33 mouse cellular contexts compared by ENCODE assay signal in the genomic region with DNA sequence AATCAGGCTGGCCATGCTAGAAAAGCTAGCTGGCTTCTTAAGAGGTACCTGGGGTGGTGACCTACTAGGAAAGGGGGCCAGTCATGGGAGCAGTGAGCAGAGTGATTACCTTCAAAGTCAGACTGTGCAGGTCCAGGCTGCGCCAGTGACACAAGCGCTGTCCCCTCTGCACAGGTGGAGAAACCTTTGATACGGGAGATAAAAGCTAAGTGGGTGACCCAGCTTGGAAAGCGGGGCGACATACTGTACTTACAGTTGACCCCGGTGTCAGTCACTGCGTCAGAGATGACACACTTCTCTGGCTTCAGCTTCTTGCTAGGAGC. TPM values are rescaled to one million over a fixed set of nuclear protein-coding genes. Genes with fewer than 3 reads are reported as not detected.
DNase-seq lines count a peak whose midpoint lies in the region; ATAC-seq and TF ChIP-seq lines count a peak whose summit lies in the region.
"Had no signal": no experiment of that assay in that cellular context is flagged by ENCODE, and none has a peak within 500 bp of the region (broad histone marks: within the 10 kb centered on the region; RNA-seq: fewer than 3 reads in every experiment).

No protein-coding gene starts in this region.

- no peak overlapping the region for H3K4me3 ChIP-seq in hindbrain, embryonic 10.5 days
- H3K4me3 ChIP-seq in hindbrain, embryonic 13.5 days: no peak overlapping the region
- no peak overlapping the region for H3K4me3 ChIP-seq in lung, embryonic 15.5 days
- no peak overlapping the region for H3K4me3 ChIP-seq in intestine, postnatal 0 days (ENCODE audit: low read depth, low read length)
- H3K4me3 ChIP-seq in midbrain, embryonic 13.5 days (replicated peaks): no peak overlapping the region
- H3K4me3 ChIP-seq: embryonic facial prominence, embryonic 12.5 days; heart, embryonic 12.5 days; liver, embryonic 13.5 days; neural tube, embryonic 15.5 days had no signal

- no peak for TF ChIP-seq CTCF in intestine, postnatal 0 days (IDR thresholded peaks at IDR 0.05; ENCODE audit: low read depth)

- H3K4me2 ChIP-seq in hindbrain, embryonic 13.5 days: no peak overlapping the region
- no peak overlapping the region for H3K4me2 ChIP-seq in lung, embryonic 15.5 days
- no peak overlapping the region for H3K4me2 ChIP-seq in intestine, postnatal 0 days (replicated peaks; ENCODE audit: low read depth)
- H3K4me2 ChIP-seq in midbrain, embryonic 13.5 days (replicated peaks): no peak overlapping the region
- H3K4me2 ChIP-seq: embryonic facial prominence, embryonic 12.5 days; heart, embryonic 12.5 days; hindbrain, embryonic 14.5 days; liver, embryonic 13.5 days; midbrain, embryonic 11.5 days; neural tube, embryonic 15.5 days had no signal

- no peak overlapping the region for H3K9ac ChIP-seq in hindbrain, embryonic 13.5 days
- no peak overlapping the region for H3K9ac ChIP-seq in lung, embryonic 15.5 days
- H3K9ac ChIP-seq in intestine, postnatal 0 days (ENCODE audit: low read depth, low read length): no peak overlapping the region
- H3K9ac ChIP-seq in midbrain, embryonic 13.5 days (replicated peaks): no peak overlapping the region
- H3K9ac ChIP-seq: embryonic facial prominence, embryonic 12.5 days; forebrain, postnatal 0 days; heart, embryonic 12.5 days; hindbrain, embryonic 14.5 days; liver, embryonic 13.5 days; neural tube, embryonic 15.5 days had no signal

- no peaks in the 10 kb centered on the region for H3K27me3 ChIP-seq in hindbrain, embryonic 10.5 days (ENCODE audit: insufficient read depth, poor library complexity, severe bottlenecking)
- no peaks in the 10 kb centered on the region for H3K27me3 ChIP-seq in hindbrain, embryonic 13.5 days
- H3K27me3 ChIP-seq in lung, embryonic 15.5 days: no peaks in the 10 kb centered on the region
- H3K27me3 ChIP-seq in intestine, postnatal 0 days (replicated peaks; ENCODE audit: control insufficient read depth, insufficient read depth, low read length): no peaks in the 10 kb centered on the region
- no peaks in the 10 kb centered on the region for H3K27me3 ChIP-seq in midbrain, embryonic 13.5 days
- H3K27me3 ChIP-seq: embryonic facial prominence, embryonic 12.5 days; heart, embryonic 12.5 days; neural tube, embryonic 15.5 days had no signal

- no peak for ATAC-seq in hindbrain, embryonic 13.5 days (ENCODE audit: low FRiP score)
- no peak for ATAC-seq in lung, embryonic 15.5 days (ENCODE audit: borderline replicate concordance, extremely low read depth, low FRiP score, low TSS enrichment)
- ATAC-seq in intestine, postnatal 0 days: peak; percentile 32; the same call in 1 of the 2 replicates
- ATAC-seq in midbrain, embryonic 13.5 days: no peak
- ATAC-seq: forebrain, postnatal 0 days; inflammation-experienced regulatory T-cells, adult 6 months had no signal

- no peaks in the 10 kb centered on the region for H3K9me3 ChIP-seq in hindbrain, embryonic 10.5 days
- no peaks in the 10 kb centered on the region for H3K9me3 ChIP-seq in hindbrain, embryonic 13.5 days
- H3K9me3 ChIP-seq in lung, embryonic 15.5 days: no peaks in the 10 kb centered on the region
- no peaks in the 10 kb centered on the region for H3K9me3 ChIP-seq in intestine, postnatal 0 days (ENCODE audit: control insufficient read depth)
- no peaks in the 10 kb centered on the region for H3K9me3 ChIP-seq in midbrain, embryonic 13.5 days
- H3K9me3 ChIP-seq: embryonic facial prominence, embryonic 12.5 days; liver, embryonic 13.5 days; neural tube, embryonic 15.5 days had no signal

- 88% methylated on average over 7 of the region's 7 CpGs for WGBS in hindbrain, embryonic 10.5 days
- WGBS in hindbrain, embryonic 13.5 days: 90% methylated on average over 7 of the region's 7 CpGs
- WGBS in lung, embryonic 15.5 days: 69% methylated on average over 7 of the region's 7 CpGs
- WGBS in intestine, postnatal 0 days: 52% methylated on average over 7 of the region's 7 CpGs
- 94% methylated on average over 7 of the region's 7 CpGs for WGBS in midbrain, embryonic 13.5 days

- peak overlapping the region; percentile 51; the same call in 1 of the 2 replicates for H3K27ac ChIP-seq in hindbrain, embryonic 10.5 days
- no peak overlapping the region for H3K27ac ChIP-seq in hindbrain, embryonic 13.5 days
- peak overlapping the region; percentile 11; the same call in 1 of the 2 replicates for H3K27ac ChIP-seq in lung, embryonic 15.5 days
- H3K27ac ChIP-seq in intestine, postnatal 0 days (ENCODE audit: low read depth, low read length): no peak overlapping the region
- H3K27ac ChIP-seq in midbrain, embryonic 13.5 days: no peak overlapping the region
- H3K27ac ChIP-seq: embryonic facial prominence, embryonic 12.5 days; hindbrain, embryonic 14.5 days; liver, embryonic 13.5 days; neural tube, embryonic 15.5 days had no signal

- no peak for DNase-seq in hindbrain, embryonic 10.5 days (ENCODE audit: low spot score)
- no peak for DNase-seq in lung, postnatal 10 days
- no peak for DNase-seq in gastrocnemius, adult 8-10 months (ENCODE audit: low spot score in 2 of 2)
- DNase-seq: adrenal gland, adult 8-10 months; cerebellum, adult 11-12 months; cerebellum, postnatal 10 days; forebrain, postnatal 0 days; kidney, postnatal 14 days; layer of hippocampus, postnatal 36 days; liver, embryonic 13.5 days; lung, postnatal 14 days; thymus, adult 18-20 months; thymus, postnatal 4 days had no signal

- no peaks in the 10 kb centered on the region for H3K36me3 ChIP-seq in hindbrain, embryonic 10.5 days
- no peaks in the 10 kb centered on the region for H3K36me3 ChIP-seq in hindbrain, embryonic 13.5 days
- H3K36me3 ChIP-seq in lung, embryonic 15.5 days: no peaks in the 10 kb centered on the region
- H3K36me3 ChIP-seq in intestine, postnatal 0 days (ENCODE audit: control insufficient read depth, insufficient read depth): no peaks in the 10 kb centered on the region
- no peaks in the 10 kb centered on the region for H3K36me3 ChIP-seq in midbrain, embryonic 13.5 days
- H3K36me3 ChIP-seq: embryonic facial prominence, embryonic 12.5 days; heart, embryonic 12.5 days; liver, embryonic 13.5 days; neural tube, embryonic 15.5 days had no signal

- peaks cover 30% of the 10 kb centered on the region for H3K4me1 ChIP-seq in hindbrain, embryonic 10.5 days (replicated peaks)
- H3K4me1 ChIP-seq in hindbrain, embryonic 13.5 days (replicated peaks): no peaks in the 10 kb centered on the region
- no peaks in the 10 kb centered on the region for H3K4me1 ChIP-seq in lung, embryonic 15.5 days
- no peaks in the 10 kb centered on the region; the same call in 1 of the 2 replicates for H3K4me1 ChIP-seq in intestine, postnatal 0 days (replicated peaks; ENCODE audit: control insufficient read depth, insufficient read depth, low read length)
- H3K4me1 ChIP-seq in midbrain, embryonic 13.5 days (replicated peaks): no peaks in the 10 kb centered on the region

RNA-seq across cellular contexts. Expression of a gene that starts 54.7 kb away (rescaled TPM):
- polyA plus RNA-seq in hindbrain, embryonic 10.5 days (2016; fragmentation: Nextera tagmentation; extraction: Ambion mirVana): not detected in 2 replicates
- not detected in 2 replicates for polyA plus RNA-seq in hindbrain, embryonic 13.5 days (2015; fragmentation: Nextera tagmentation; extraction: Ambion mirVana)
- not detected in 2 replicates for polyA plus RNA-seq in lung, embryonic 15.5 days (2015; fragmentation: Nextera tagmentation; extraction: Ambion mirVana)
- not detected in 2 replicates for polyA plus RNA-seq in intestine, postnatal 0 days (2015; fragmentation: Nextera tagmentation; extraction: Ambion mirVana)
- not detected for total RNA-seq in gastrocnemius, adult 8-10 months (2022)
- not detected in 2 replicates for polyA plus RNA-seq in midbrain, embryonic 13.5 days (2015; fragmentation: Nextera tagmentation; extraction: Ambion mirVana)
- total RNA-seq: adrenal gland, adult 8-10 months; forebrain, postnatal 0 days; gastrocnemius, postnatal 4 days; heart, postnatal 25 days; layer of hippocampus, adult 8-10 months; layer of hippocampus, postnatal 36 days; left cerebral cortex, postnatal 10 days; megakaryocyte progenitor cell, adult 5-6 weeks; MEL had no signal
- polyA plus RNA-seq: embryonic facial prominence, embryonic 12.5 days; forebrain, embryonic 11.5 days; forebrain, postnatal 0 days; heart, embryonic 12.5 days; hindbrain, embryonic 14.5 days; inflammation-experienced regulatory T-cells, adult 6 months; limb, embryonic 14.5 days; liver, embryonic 13.5 days; midbrain, embryonic 11.5 days; neural tube, embryonic 15.5 days; small intestine, adult 2 months; stomach, embryonic 16.5 days had no signal

Comparison
In these comparisons a context has a peak if more than half of its experiments do, and no peak if none do; other contexts are left out.
1. H3K27ac ChIP-seq: peak in hindbrain, embryonic 10.5 days (single experiment) and lung, embryonic 15.5 days (single experiment); none in hindbrain, embryonic 13.5 days (single experiment), intestine, postnatal 0 days (single experiment) and midbrain, embryonic 13.5 days (single experiment).